Mouse (Mus musculus) c-Kit-positive CD71-positive TER-119-positive erythroid progenitor cells, embryonic 14.5 days (primary cell): ENCODE results near the gene Nxn.

Source experiments
- DNase-seq: peaks from one replicate; pipeline ENCODE4 v3.0.0-alpha.2; 2013; ENCODE audit warnings: low spot score

Nxn gene

GRCm38 (mm10) chr11:76363178-76363577 is 35.8 kb downstream of the Nxn start:
- no peak for DNase-seq

- DNase-seq: no peak
Observed at GRCm38 (mm10) chr11:76361422-76361821, 37.5 kb downstream of the Nxn start.

GRCm38 (mm10) chr11:76360255-76360654 is 38.7 kb downstream of the Nxn start:
- DNase-seq: no peak

- DNase-seq: no peak
Observed at GRCm38 (mm10) chr11:76358628-76359320, 40.2 kb downstream of the Nxn start.

- DNase-seq: no peak
Observed at GRCm38 (mm10) chr11:76357464-76357863, 41.5 kb downstream of the Nxn start.

- DNase-seq: no peak
Observed at GRCm38 (mm10) chr11:76356091-76356490, 42.8 kb downstream of the Nxn start.

- DNase-seq: no peak
Observed at GRCm38 (mm10) chr11:76355425-76355824, 43.5 kb downstream of the Nxn start.

- DNase-seq: no peak
Observed at GRCm38 (mm10) chr11:76352861-76353558, 45.9 kb downstream of the Nxn start.

- no peak for DNase-seq
Observed at GRCm38 (mm10) chr11:76351624-76352011, 47.3 kb downstream of the Nxn start.

GRCm38 (mm10) chr11:76350931-76351623 is 47.9 kb downstream of the Nxn start:
- DNase-seq: no peak

- no peak for DNase-seq
Observed at GRCm38 (mm10) chr11:76349833-76350232, 49.1 kb downstream of the Nxn start.

GRCm38 (mm10) chr11:76347589-76347988 is 51.4 kb downstream of the Nxn start:
- no peak for DNase-seq

GRCm38 (mm10) chr11:76343031-76343430 is 55.9 kb downstream of the Nxn start:
- DNase-seq: no peak

- DNase-seq: no peak
Observed at GRCm38 (mm10) chr11:76341884-76342645, 56.9 kb downstream of the Nxn start.

- DNase-seq: no peak
Observed at GRCm38 (mm10) chr11:76341163-76341562, 57.8 kb downstream of the Nxn start.

- no peak for DNase-seq
Observed at GRCm38 (mm10) chr11:76339830-76340229, 59.1 kb downstream of the Nxn start.

- no peak for DNase-seq
Observed at GRCm38 (mm10) chr11:76339141-76339540, 59.8 kb downstream of the Nxn start.

GRCm38 (mm10) chr11:76338656-76339055 is 60.3 kb downstream of the Nxn start:
- DNase-seq: no peak

GRCm38 (mm10) chr11:76337764-76338163 is 61.2 kb downstream of the Nxn start:
- no peak for DNase-seq

- no peak for DNase-seq
Observed at GRCm38 (mm10) chr11:76337236-76337635, 61.7 kb downstream of the Nxn start.

- no peak for DNase-seq
Observed at GRCm38 (mm10) chr11:76336224-76336623, 62.7 kb downstream of the Nxn start.

- DNase-seq: no peak
Observed at GRCm38 (mm10) chr11:76334966-76335365, 64.0 kb downstream of the Nxn start.
